Mouse (Mus musculus): ENCODE data around the gene Gng8.

The Gng8 gene

GRCm38 (mm10) chr7:16907842-16908241 lies 16.3 kb downstream of the Gng8 start:
- DNase-seq (ENCODE audit: low spot score in 2 of 2), result no peak

GRCm38 (mm10) chr7:16908367-16908766 lies 16.8 kb downstream of the Gng8 start:
- DNase-seq (ENCODE audit: low spot score in 2 of 2), result no peak

GRCm38 (mm10) chr7:16908859-16909258 lies 17.3 kb downstream of the Gng8 start:
- no peak for DNase-seq (ENCODE audit: low spot score in 2 of 2)

GRCm38 (mm10) chr7:16909909-16910308 lies 18.3 kb downstream of the Gng8 start:
- DNase-seq (ENCODE audit: low spot score in 2 of 2), result no peak

GRCm38 (mm10) chr7:16911904-16912303 lies 20.3 kb downstream of the Gng8 start:
- DNase-seq (ENCODE audit: low spot score in 2 of 2), result no peak

- no peak for DNase-seq (ENCODE audit: low spot score in 2 of 2)
Measured at GRCm38 (mm10) chr7:16912360-16912759, 20.8 kb downstream of the Gng8 start.

GRCm38 (mm10) chr7:16913806-16914452 lies 22.3 kb downstream of the Gng8 start:
- peak in 1 of 2 experiments; percentile 84 for DNase-seq (ENCODE audit: low spot score in 2 of 2)

GRCm38 (mm10) chr7:16914453-16915343 lies 23.1 kb downstream of the Gng8 start:
- no peak for DNase-seq (ENCODE audit: low spot score in 2 of 2)

- no peak for DNase-seq (ENCODE audit: low spot score in 2 of 2)
Measured at GRCm38 (mm10) chr7:16915461-16916340, 24.1 kb downstream of the Gng8 start.

GRCm38 (mm10) chr7:16916342-16917265 lies 25.0 kb downstream of the Gng8 start:
- DNase-seq (ENCODE audit: low spot score in 2 of 2), result peak in 1 of 2 experiments; percentile 33

GRCm38 (mm10) chr7:16917447-16917846 lies 25.9 kb downstream of the Gng8 start:
- no peak for DNase-seq (ENCODE audit: low spot score in 2 of 2)

- peak in 1 of 2 experiments; percentile 63 for DNase-seq (ENCODE audit: low spot score in 2 of 2)
Measured at GRCm38 (mm10) chr7:16918014-16918413, 26.4 kb downstream of the Gng8 start.

GRCm38 (mm10) chr7:16918670-16919069 lies 27.1 kb downstream of the Gng8 start:
- no peak for DNase-seq (ENCODE audit: low spot score in 2 of 2)

GRCm38 (mm10) chr7:16919395-16920149 lies 28.0 kb downstream of the Gng8 start:
- DNase-seq (ENCODE audit: low spot score in 2 of 2), result no peak

GRCm38 (mm10) chr7:16920150-16920579 lies 28.6 kb downstream of the Gng8 start:
- no peak for DNase-seq (ENCODE audit: low spot score in 2 of 2)

GRCm38 (mm10) chr7:16920818-16921791 lies 29.5 kb downstream of the Gng8 start:
- DNase-seq (ENCODE audit: low spot score in 2 of 2), result peak in 1 of 2 experiments; percentile 33

- DNase-seq (ENCODE audit: low spot score in 2 of 2), result no peak
Measured at GRCm38 (mm10) chr7:16921881-16922335, 30.3 kb downstream of the Gng8 start.

GRCm38 (mm10) chr7:16922360-16922973 lies 30.9 kb downstream of the Gng8 start:
- DNase-seq (ENCODE audit: low spot score in 2 of 2), result peak in 1 of 2 experiments; percentile 24

Data from cerebellum, postnatal 4 days (tissue).